Mouse (Mus musculus) lung, postnatal 0 days (tissue): ENCODE results near the gene Lgals2.

ENCODE experiments used
- CTCF ChIP-seq: IDR thresholded peaks from 2 replicates; pipeline ENCODE4 v1.5.1; 2016; ENCODE audit warnings: antibody characterized with exemption, mild to moderate bottlenecking
- EP300 ChIP-seq: IDR thresholded peaks from 2 replicates; pipeline ENCODE4 v1.6.1; 2016; ENCODE audit warnings: antibody characterized with exemption, mild to moderate bottlenecking, control low read depth

GRCm38 (mm10) chr15:78894726-78895125 is 39.4 kb upstream of the Lgals2 start:
- no peak for TF ChIP-seq CTCF
- TF ChIP-seq EP300, result no peak
